Mouse (Mus musculus): ENCODE data around the gene Zfp672. TPM values are rescaled to one million over a fixed set of nuclear protein-coding genes. Genes with fewer than 3 reads are reported as not detected.

Gene Zfp672
- polyA plus RNA-seq, 1 experiment from 2014 or later = 42.3 TPM

GRCm38 (mm10) chr11:58357844-58358534, 27.9 kb upstream of the Zfp672 start:
- Histone ChIP-seq H3K9me3 (ENCODE audit: control insufficient read depth, low read length) (no peaks in the 10 kb centered on the region), H3K4me1 (ENCODE audit: control insufficient read depth, insufficient read depth, low read length) (no peaks in the 10 kb centered on the region), H3K27ac (replicated peaks; ENCODE audit: low read depth, low read length) (no peak overlapping the region), H3K4me3 (ENCODE audit: low read depth, low read length) (no peak overlapping the region), H3K4me2 (ENCODE audit: low read depth, low read length) (no peak overlapping the region), H3K27me3 (replicated peaks; ENCODE audit: control insufficient read depth, insufficient read depth, low read length) (no peaks in the 10 kb centered on the region), H3K36me3 (ENCODE audit: control insufficient read depth, insufficient read depth, low read length) (no peaks in the 10 kb centered on the region), H3K9ac (ENCODE audit: low read depth, low read length) (no peak overlapping the region)
- no peak for ATAC-seq (ENCODE audit: low read depth)
- DNase-seq (ENCODE audit: low spot score) = no peak
- WGBS = 82% methylated on average over 6 of the region's 6 CpGs

GRCm38 (mm10) chr11:58357042-58357441, 26.9 kb upstream of the Zfp672 start:
- H3K9me3 ChIP-seq (ENCODE audit: control insufficient read depth, low read length) = peaks cover 3% of the 10 kb centered on the region; the same call in 1 of the 2 replicates
- 90% methylated on average over 3 of the region's 3 CpGs for WGBS
- ATAC-seq (ENCODE audit: low read depth) (no peak), DNase-seq (ENCODE audit: low spot score) (no peak)
- no peak overlapping the region for H3K27ac ChIP-seq (replicated peaks; ENCODE audit: low read depth, low read length)
- H3K4me2 ChIP-seq (ENCODE audit: low read depth, low read length) = no peak overlapping the region
- H3K9ac ChIP-seq (ENCODE audit: low read depth, low read length) = no peak overlapping the region
- no peak overlapping the region for H3K4me3 ChIP-seq (ENCODE audit: low read depth, low read length)
- H3K27me3 ChIP-seq (replicated peaks; ENCODE audit: control insufficient read depth, insufficient read depth, low read length) = no peaks in the 10 kb centered on the region
- no peaks in the 10 kb centered on the region for H3K36me3 ChIP-seq (ENCODE audit: control insufficient read depth, insufficient read depth, low read length)
- no peaks in the 10 kb centered on the region for H3K4me1 ChIP-seq (ENCODE audit: control insufficient read depth, insufficient read depth, low read length)

GRCm38 (mm10) chr11:58354927-58355326, 24.8 kb upstream of the Zfp672 start:
- no peaks in the 10 kb centered on the region for H3K36me3 ChIP-seq (ENCODE audit: control insufficient read depth, insufficient read depth, low read length)
- H3K9ac ChIP-seq (ENCODE audit: low read depth, low read length) = no peak overlapping the region
- no peaks in the 10 kb centered on the region for H3K4me1 ChIP-seq (ENCODE audit: control insufficient read depth, insufficient read depth, low read length)
- no peak overlapping the region for H3K4me3 ChIP-seq (ENCODE audit: low read depth, low read length)
- H3K4me2 ChIP-seq (ENCODE audit: low read depth, low read length) = no peak overlapping the region
- DNase-seq (ENCODE audit: low spot score) = no peak
- H3K9me3 ChIP-seq (ENCODE audit: control insufficient read depth, low read length) = peaks cover 3% of the 10 kb centered on the region; the same call in 1 of the 2 replicates
- no peak overlapping the region for H3K27ac ChIP-seq (replicated peaks; ENCODE audit: low read depth, low read length)
- H3K27me3 ChIP-seq (replicated peaks; ENCODE audit: control insufficient read depth, insufficient read depth, low read length) = no peaks in the 10 kb centered on the region
- no peak for ATAC-seq (ENCODE audit: low read depth)
- 67% methylated on average over 3 of the region's 3 CpGs for WGBS

GRCm38 (mm10) chr11:58354476-58354875, 24.3 kb upstream of the Zfp672 start:
- H3K4me1 ChIP-seq (ENCODE audit: control insufficient read depth, insufficient read depth, low read length) = no peaks in the 10 kb centered on the region
- no peak overlapping the region for H3K27ac ChIP-seq (replicated peaks; ENCODE audit: low read depth, low read length)
- no peaks in the 10 kb centered on the region for H3K36me3 ChIP-seq (ENCODE audit: control insufficient read depth, insufficient read depth, low read length)
- H3K4me3 ChIP-seq (ENCODE audit: low read depth, low read length) = no peak overlapping the region
- ATAC-seq (ENCODE audit: low read depth) (no peak), DNase-seq (ENCODE audit: low spot score) (no peak)
- H3K9me3 ChIP-seq (ENCODE audit: control insufficient read depth, low read length) = peaks cover 3% of the 10 kb centered on the region; the same call in 1 of the 2 replicates
- WGBS = 69% methylated on average over 8 of the region's 10 CpGs
- no peak overlapping the region for H3K9ac ChIP-seq (ENCODE audit: low read depth, low read length)
- H3K4me2 ChIP-seq (ENCODE audit: low read depth, low read length) = no peak overlapping the region
- H3K27me3 ChIP-seq (replicated peaks; ENCODE audit: control insufficient read depth, insufficient read depth, low read length) = no peaks in the 10 kb centered on the region

- no peak overlapping the region for H3K4me2 ChIP-seq (ENCODE audit: low read depth, low read length)
- H3K27me3 ChIP-seq (replicated peaks; ENCODE audit: control insufficient read depth, insufficient read depth, low read length) = no peaks in the 10 kb centered on the region
- no peaks in the 10 kb centered on the region for H3K36me3 ChIP-seq (ENCODE audit: control insufficient read depth, insufficient read depth, low read length)
- H3K4me1 ChIP-seq (ENCODE audit: control insufficient read depth, insufficient read depth, low read length) = no peaks in the 10 kb centered on the region
- no peak for ATAC-seq (ENCODE audit: low read depth)
- H3K9ac ChIP-seq (ENCODE audit: low read depth, low read length) = no peak overlapping the region
- peaks cover 3% of the 10 kb centered on the region; the same call in 1 of the 2 replicates for H3K9me3 ChIP-seq (ENCODE audit: control insufficient read depth, low read length)
- no peak overlapping the region for H3K4me3 ChIP-seq (ENCODE audit: low read depth, low read length)
- 72% methylated on average over 3 of the region's 3 CpGs for WGBS
- no peak for DNase-seq (ENCODE audit: low spot score)
- no peak overlapping the region for H3K27ac ChIP-seq (replicated peaks; ENCODE audit: low read depth, low read length)
Measured at GRCm38 (mm10) chr11:58353709-58354108, 23.6 kb upstream of the Zfp672 start.

GRCm38 (mm10) chr11:58352681-58353548, 22.8 kb upstream of the Zfp672 start:
- no peak for DNase-seq (ENCODE audit: low spot score)
- Histone ChIP-seq H3K27me3 (replicated peaks; ENCODE audit: control insufficient read depth, insufficient read depth, low read length) (no peaks in the 10 kb centered on the region), H3K27ac (replicated peaks; ENCODE audit: low read depth, low read length) (no peak overlapping the region), H3K9ac (ENCODE audit: low read depth, low read length) (no peak overlapping the region), H3K4me1 (ENCODE audit: control insufficient read depth, insufficient read depth, low read length) (no peaks in the 10 kb centered on the region), H3K9me3 (ENCODE audit: control insufficient read depth, low read length) (peaks cover 3% of the 10 kb centered on the region; the same call in 1 of the 2 replicates), H3K4me2 (ENCODE audit: low read depth, low read length) (no peak overlapping the region), H3K4me3 (ENCODE audit: low read depth, low read length) (no peak overlapping the region), H3K36me3 (ENCODE audit: control insufficient read depth, insufficient read depth, low read length) (no peaks in the 10 kb centered on the region)
- ATAC-seq (ENCODE audit: low read depth) = no peak
- WGBS = 62% methylated on average over 7 of the region's 7 CpGs

GRCm38 (mm10) chr11:58351179-58351578, 21.0 kb upstream of the Zfp672 start:
- H3K4me3 ChIP-seq (ENCODE audit: low read depth, low read length) = no peak overlapping the region
- WGBS = 86% methylated on average over 5 of the region's 5 CpGs
- H3K4me2 ChIP-seq (ENCODE audit: low read depth, low read length) = no peak overlapping the region
- H3K36me3 ChIP-seq (ENCODE audit: control insufficient read depth, insufficient read depth, low read length) = peaks cover 13% of the 10 kb centered on the region
- H3K4me1 ChIP-seq (ENCODE audit: control insufficient read depth, insufficient read depth, low read length) = no peaks in the 10 kb centered on the region
- ATAC-seq (ENCODE audit: low read depth) = no peak
- H3K27ac ChIP-seq (replicated peaks; ENCODE audit: low read depth, low read length) = no peak overlapping the region
- H3K27me3 ChIP-seq (replicated peaks; ENCODE audit: control insufficient read depth, insufficient read depth, low read length) = no peaks in the 10 kb centered on the region
- H3K9ac ChIP-seq (ENCODE audit: low read depth, low read length) = no peak overlapping the region
- peaks cover 3% of the 10 kb centered on the region; the same call in 1 of the 2 replicates for H3K9me3 ChIP-seq (ENCODE audit: control insufficient read depth, low read length)
- DNase-seq (ENCODE audit: low spot score) = no peak

- Histone ChIP-seq H3K27ac (replicated peaks; ENCODE audit: low read depth, low read length) (no peak overlapping the region), H3K4me3 (ENCODE audit: low read depth, low read length) (no peak overlapping the region), H3K4me1 (ENCODE audit: control insufficient read depth, insufficient read depth, low read length) (no peaks in the 10 kb centered on the region), H3K9ac (ENCODE audit: low read depth, low read length) (no peak overlapping the region), H3K27me3 (replicated peaks; ENCODE audit: control insufficient read depth, insufficient read depth, low read length) (no peaks in the 10 kb centered on the region), H3K4me2 (ENCODE audit: low read depth, low read length) (no peak overlapping the region), H3K36me3 (ENCODE audit: control insufficient read depth, insufficient read depth, low read length) (peaks cover 19% of the 10 kb centered on the region), H3K9me3 (ENCODE audit: control insufficient read depth, low read length) (peaks cover 3% of the 10 kb centered on the region; the same call in 1 of the 2 replicates)
- 69% methylated on average over 4 of the region's 4 CpGs for WGBS
- ATAC-seq (ENCODE audit: low read depth) (no peak), DNase-seq (ENCODE audit: low spot score) (no peak)
Measured at GRCm38 (mm10) chr11:58350628-58351027, 20.5 kb upstream of the Zfp672 start.

Measured in embryonic facial prominence, embryonic 14.5 days (tissue).